Mouse (Mus musculus) hindlimb bud, embryonic 11.5 days (tissue): ENCODE measurements around the gene Epm2aip1.

Experiments used
- DNase-seq: peaks from one replicate; pipeline ENCODE4 v3.0.0-alpha.2; 2012; ENCODE audit warnings: low read depth, low spot score; ENCODE audit errors: extremely low spot score

Gene Epm2aip1

GRCm38 (mm10) chr9:111271434-111272160 is at the start of gene Epm2aip1, which contains the start of gene Mlh1:
TSS of gene Epm2aip1 (plus strand) at chr9:111271929.
TSS of gene Mlh1 (minus strand) at chr9:111271791.
- peak; percentile 100 for DNase-seq

DNA sequence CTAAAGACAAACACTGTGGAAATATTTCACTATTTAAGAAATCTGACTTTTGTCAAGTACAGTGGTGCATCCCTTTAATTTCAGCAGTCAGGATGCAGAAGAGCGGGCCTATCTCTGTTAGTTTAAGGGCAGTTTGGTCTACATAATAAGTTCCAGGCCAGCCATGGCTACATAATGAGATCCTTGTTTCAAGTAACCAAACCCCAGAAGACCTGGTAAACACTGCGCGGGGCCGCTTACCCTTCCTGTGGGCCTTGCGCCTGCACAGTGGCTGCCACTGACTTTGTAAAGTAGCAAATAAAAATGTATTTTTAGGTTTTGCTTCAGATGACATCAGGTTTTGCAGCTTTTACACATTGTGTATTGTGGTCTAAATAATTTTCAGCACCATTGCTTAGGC is 48.3 kb upstream of the Epm2aip1 start:
- DNase-seq: no peak

- DNase-seq: no peak
Measured at GRCm38 (mm10) chr9:111228446-111228845, 43.3 kb upstream of the Epm2aip1 start.

DNA sequence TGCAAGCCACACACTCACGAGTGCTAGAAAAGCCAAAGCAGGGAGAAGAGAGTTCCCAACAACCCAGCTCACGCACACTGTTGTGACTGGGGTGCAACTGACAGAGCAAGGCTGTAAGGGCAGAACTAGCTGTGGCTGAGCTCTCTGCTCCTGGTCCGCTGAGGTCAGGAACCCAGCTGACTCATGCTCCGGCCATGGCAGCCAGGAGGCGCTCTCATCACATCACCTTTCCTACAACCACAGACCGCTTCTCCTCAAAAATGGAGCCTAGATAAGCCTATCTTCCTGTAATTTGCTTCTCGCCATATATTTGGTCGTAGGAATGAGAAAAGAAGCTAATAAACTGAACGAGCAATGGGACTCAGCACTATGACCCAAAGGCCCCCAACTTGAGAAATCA is 37.0 kb upstream of the Epm2aip1 start:
- no peak for DNase-seq

- DNase-seq: no peak
Measured at GRCm38 (mm10) chr9:111237726-111238125, 34.0 kb upstream of the Epm2aip1 start.

DNA sequence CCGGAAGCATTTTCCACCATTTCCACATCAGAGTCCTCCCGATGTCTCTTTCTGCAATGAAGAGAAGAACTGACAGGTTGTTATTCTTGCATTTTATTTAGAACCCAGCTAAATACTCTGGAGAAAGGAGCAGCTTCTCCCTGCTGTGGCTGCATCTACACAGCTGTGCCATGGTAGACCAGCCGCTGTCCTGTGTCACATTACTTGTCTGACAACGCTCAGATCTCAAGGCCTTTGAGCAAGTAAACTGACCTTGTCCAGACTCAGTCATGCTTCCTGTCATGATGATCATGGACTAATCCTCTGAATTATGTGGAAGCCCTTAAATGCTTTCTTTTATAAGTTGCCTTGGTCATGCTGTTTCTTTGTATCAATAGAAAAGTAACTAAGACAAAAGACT is 31.9 kb upstream of the Epm2aip1 start:
- DNase-seq: no peak

- DNase-seq: no peak
Measured at GRCm38 (mm10) chr9:111243384-111243783, 28.3 kb upstream of the Epm2aip1 start.

DNA sequence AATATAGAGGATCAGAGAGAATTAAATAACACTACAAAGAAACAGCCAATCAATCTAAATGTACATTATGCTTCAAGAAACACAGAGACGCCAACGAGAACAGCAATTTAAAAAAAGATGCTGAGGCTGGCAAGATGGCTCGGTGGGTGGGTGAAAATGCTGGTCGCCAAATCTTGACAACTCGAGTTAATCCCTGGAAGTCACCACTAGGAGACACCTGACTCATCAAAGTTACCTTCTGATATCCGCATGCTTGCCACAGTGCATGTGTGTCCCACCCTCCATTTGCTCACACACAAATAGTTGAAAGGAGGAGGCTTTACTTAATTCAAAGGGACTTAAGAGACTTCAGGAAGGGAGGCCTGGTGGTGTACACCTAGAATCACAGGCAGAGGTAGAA is 26.2 kb upstream of the Epm2aip1 start:
- DNase-seq: no peak

- DNase-seq: no peak
Measured at GRCm38 (mm10) chr9:111247682-111248246, 24.0 kb upstream of the Epm2aip1 start.

DNA sequence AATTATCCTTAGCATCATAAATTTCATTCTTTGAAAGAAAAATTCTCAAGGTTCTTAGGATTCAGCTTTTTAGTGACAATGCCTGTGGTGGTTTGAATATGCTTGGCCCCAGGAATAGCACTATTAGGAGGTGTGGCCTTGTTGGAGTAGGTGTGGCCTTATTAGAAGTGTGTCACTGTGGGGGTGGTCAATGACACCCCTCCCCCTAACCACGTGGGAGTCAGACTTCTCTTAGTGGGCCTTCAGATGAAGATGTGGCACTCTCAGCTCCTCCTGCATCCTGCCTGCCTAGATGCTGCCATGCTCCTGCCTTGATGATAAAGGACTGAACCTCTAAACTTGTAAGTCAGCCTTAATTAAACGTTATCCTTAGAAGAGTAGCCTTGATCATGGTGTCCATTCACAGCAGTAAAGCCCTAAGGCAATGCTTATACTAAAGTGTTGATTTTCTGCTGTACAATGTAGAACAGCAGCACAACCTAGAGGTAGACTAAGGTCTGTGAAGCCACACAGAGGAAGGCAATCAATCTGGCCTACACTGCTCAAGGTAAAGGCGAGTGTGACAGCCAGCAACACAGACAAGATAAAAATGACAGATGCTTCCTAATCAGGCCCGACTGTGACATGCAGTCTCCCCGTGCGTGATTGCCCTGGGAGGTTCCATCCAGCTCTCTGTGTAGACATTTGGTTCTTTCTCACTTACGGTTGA is 19.4 kb upstream of the Epm2aip1 start:
- no peak for DNase-seq

DNA sequence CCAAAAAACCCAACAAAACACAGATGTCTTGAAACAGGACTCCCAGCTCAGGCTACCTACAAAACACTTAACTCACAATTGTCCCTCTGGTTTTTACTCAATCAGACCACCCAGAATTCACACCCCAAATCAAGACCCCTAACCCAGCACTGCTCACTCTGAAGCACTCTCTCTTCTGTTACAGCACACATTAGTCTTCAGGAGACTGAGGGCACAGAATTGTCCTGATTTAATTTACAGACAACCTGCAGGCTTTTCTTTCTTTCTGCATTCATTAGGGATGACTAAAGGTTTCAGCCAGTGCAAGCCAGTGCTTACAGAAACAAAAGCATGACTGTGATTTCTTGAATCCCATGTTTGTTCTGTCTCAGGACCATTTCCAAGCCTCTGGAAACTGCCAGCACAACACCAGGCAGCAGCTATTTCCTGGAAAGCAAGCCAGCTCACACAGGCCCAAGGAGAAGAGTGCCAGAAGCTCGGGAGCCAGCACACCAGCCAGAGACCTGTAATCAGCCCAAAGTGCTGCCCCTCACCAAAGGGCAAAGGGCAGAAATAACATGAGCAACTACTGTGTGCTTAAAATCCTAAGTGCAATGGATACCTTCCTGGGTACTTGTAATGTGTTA is 11.3 kb upstream of the Epm2aip1 start:
- DNase-seq: no peak

DNA sequence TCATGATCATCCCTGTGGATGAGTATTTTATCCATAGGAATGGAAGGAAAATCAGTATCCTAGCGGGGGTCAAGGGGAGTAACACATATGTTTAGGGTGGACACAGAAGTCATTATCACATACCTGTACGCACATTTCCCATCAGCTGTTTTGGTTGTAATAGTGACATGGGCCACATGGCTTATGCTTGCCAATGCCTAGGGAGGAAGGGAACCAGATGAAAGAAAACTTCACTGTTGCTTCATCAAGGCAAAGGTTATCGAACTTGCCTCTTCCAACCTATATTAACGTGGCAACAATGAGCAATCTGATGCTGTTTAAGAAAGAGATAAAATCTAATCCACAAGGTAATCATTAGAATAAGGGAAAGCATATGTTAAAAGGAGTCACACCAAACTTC is 10.4 kb upstream of the Epm2aip1 start:
- no peak for DNase-seq

- DNase-seq: no peak
Measured at GRCm38 (mm10) chr9:111267998-111268397, 3.7 kb upstream of the Epm2aip1 start.

DNA sequence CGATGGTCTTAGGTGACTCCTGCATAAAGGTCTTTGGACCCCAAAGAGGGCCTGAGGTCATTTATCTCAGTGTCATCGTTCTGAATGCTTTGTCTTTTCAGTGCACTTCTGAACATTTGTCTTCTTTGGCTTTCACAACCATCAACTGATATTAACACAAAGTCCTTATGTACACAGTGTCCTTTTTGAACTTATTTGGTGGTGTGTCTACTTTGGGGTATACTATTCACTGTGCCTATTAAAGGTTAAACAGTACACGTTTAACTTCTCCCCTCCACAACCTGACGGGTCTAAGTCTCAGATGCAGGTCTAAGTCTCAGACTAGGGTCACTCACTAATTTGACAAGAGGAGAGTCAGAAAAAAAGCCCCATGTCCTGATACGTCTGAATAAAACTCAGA is 1.1 kb upstream of the Epm2aip1 start:
- no peak for DNase-seq

DNA sequence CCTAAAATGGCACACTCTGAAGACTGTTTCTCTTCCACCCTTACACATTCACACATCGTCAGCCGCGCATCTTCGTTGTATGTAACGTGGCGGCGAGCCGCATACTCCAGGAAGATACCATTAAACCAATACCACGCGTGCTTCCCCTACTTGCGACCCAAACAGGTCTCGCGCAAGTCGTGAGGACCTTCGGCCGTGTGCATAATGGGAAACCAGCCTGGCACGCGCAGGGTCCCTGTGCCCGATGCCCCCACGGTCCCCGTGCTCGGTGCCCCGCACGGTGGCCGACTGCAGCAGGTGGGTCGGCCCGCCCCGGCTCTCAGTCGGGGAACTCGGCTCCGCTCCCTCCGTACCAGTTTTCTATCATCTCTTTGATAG is 684 bp upstream of the Epm2aip1 start:
- DNase-seq: no peak

- no peak for DNase-seq
Measured at GRCm38 (mm10) chr9:111272356-111272755, 627 bp downstream of the Epm2aip1 start.

- no peak for DNase-seq
Measured at GRCm38 (mm10) chr9:111272996-111273785, 1.5 kb downstream of the Epm2aip1 start.

- no peak for DNase-seq
Measured at GRCm38 (mm10) chr9:111273958-111274357, 2.2 kb downstream of the Epm2aip1 start.

DNA sequence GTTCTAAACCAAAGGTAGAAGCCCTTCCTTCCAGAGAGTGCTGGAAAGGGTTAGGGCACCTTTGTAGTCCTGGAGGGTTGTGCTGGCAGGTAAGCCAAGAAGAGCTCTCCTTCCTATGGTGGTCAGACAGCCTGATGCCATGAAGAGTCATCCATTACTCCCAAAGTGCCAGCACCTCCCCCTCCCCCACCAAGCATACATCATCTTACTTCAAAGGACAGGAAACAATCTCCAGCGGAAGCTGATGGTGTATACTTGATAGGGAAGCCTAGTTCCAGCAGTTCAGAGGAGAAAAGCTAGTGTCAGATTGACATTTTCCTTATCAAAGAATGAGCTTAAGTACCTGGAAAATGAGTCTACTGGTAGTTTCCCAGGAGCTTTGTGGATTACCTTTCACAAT is 3.4 kb downstream of the Epm2aip1 start:
- DNase-seq: no peak

GRCm38 (mm10) chr9:111285061-111285460 is 13.3 kb downstream of the Epm2aip1 start:
- no peak for DNase-seq

DNA sequence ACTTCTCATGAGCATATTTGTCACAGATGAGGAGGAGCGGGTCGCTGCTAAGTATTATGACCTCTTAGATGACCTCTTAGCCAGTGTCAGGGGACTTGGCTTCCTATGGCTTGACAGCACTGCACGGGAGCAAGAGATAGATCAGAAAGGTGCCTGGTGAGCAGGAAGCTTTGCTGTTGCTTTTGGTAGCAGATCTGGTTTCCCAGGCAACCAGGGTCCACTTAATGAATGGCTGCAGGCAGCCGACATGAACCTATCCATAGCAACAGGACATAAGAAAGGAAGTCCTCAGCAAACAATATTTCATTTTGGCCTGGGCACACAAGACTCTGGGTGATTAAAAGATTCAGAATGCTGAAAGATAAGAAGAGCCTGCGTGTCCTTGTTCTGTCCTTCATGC is 13.9 kb downstream of the Epm2aip1 start:
- no peak for DNase-seq
